Mouse (Mus musculus) spleen, postnatal 0 days (tissue): ENCODE data around the gene Vmn1r45. TPM values are rescaled to one million over a fixed set of nuclear protein-coding genes. Genes with fewer than 3 reads are reported as not detected.

ENCODE experiments used
- polyA plus RNA-seq: library from polyadenylated mRNA; unstranded; fragments of >200 nt; fragmentation: Nextera tagmentation; extraction: Ambion mirVana; gene quantifications from 2 replicates; pipeline ENCODE4 v1.2.1, GENCODE M21; 2015

Vmn1r45 gene
- polyA plus RNA-seq: not detected in 2 replicates

GRCm38 (mm10) chr6:89940498-89940897 is at the start of gene Vmn1r45:
TSS of gene Vmn1r45 (minus strand) at chr6:89940598.

GRCm38 (mm10) chr6:89969013-89969412 is 28.6 kb upstream of the Vmn1r45 start, which contains the start of gene Vmn1r46:
TSS of gene Vmn1r46 (plus strand) at chr6:89969313.

GRCm38 (mm10) chr6:89883360-89883759 is 57.0 kb downstream of the Vmn1r45 start, which contains the start of gene Vmn1r44:
TSS of gene Vmn1r44 (plus strand) at chr6:89883660.

Other genes with a start within 250 kb of the Vmn1r45 start
- not detected in 2 replicates for gene Vmn1r40, start 233.1 kb downstream of the Vmn1r45 start, polyA plus RNA-seq
- not detected in 2 replicates for gene Vmn1r41, start 199.8 kb downstream of the Vmn1r45 start, polyA plus RNA-seq
- 0.14 TPM in 1 of 2 replicates, not detected in the other for gene Vmn1r42, start 64.2 kb downstream of the Vmn1r45 start, polyA plus RNA-seq
- not detected in 2 replicates for gene Vmn1r43, start 64.2 kb downstream of the Vmn1r45 start, polyA plus RNA-seq
- not detected in 2 replicates for gene Vmn1r44, start 56.9 kb downstream of the Vmn1r45 start, polyA plus RNA-seq
- gene Vmn1r46, start 28.7 kb upstream of the Vmn1r45 start, polyA plus RNA-seq: not detected in 2 replicates
- gene Vmn1r47, start 75.5 kb upstream of the Vmn1r45 start, polyA plus RNA-seq: not detected in 2 replicates
- gene Vmn1r48, start 96.2 kb upstream of the Vmn1r45 start, polyA plus RNA-seq: not detected in 2 replicates
- not detected in 2 replicates for gene Vmn1r49, start 137.9 kb upstream of the Vmn1r45 start, polyA plus RNA-seq
- not detected in 2 replicates for gene Vmn1r50, start 160.8 kb upstream of the Vmn1r45 start, polyA plus RNA-seq
- gene Vmn1r51, start 182.0 kb upstream of the Vmn1r45 start, polyA plus RNA-seq: not detected in 2 replicates
- gene Vmn1r52, start 234.2 kb upstream of the Vmn1r45 start, polyA plus RNA-seq: not detected in 2 replicates